Mouse (Mus musculus) urinary bladder, postnatal 4 days (tissue): ENCODE data around the gene Prkcz.

ENCODE experiments used
- DNase-seq, 2 experiments: peaks; one replicate each; pipeline ENCODE4 v3.0.0; 2021 to 2022; ENCODE audit warnings: low spot score in 2 of 2

Gene Prkcz

DNA sequence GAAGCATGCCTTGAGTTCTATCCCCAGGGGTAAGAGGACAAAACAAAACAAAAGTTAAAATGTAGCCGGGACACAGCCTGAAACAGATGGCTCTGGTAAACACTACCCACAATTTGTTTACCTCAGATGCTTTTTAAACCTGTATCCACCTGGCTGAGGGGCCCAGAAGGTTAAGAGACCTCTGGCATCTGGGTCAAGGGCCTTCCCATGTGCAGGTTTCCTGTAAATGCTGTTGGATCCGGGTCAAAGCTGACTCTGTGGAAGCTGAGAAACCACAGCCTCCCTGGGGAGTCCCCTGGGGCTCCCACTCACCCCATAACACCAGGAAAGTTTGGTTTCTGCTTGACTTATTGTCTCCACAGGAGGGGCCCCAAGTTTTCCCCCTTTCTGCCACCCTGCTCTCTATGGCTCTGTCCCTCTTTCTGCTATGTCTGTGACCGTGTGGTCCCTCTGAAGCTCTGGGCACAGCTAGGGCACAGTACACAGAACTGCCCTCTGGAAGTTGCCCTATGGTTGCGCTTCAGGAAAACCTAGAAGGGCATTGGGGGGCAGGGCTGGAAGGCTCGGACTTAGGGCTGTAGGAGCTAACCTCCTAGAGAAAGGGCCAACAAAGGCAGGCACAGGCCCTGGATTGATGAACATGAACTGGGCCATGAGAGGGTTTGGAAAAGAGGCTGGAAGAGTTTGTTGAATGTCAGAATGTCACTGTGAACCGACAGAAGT is 115.2 kb downstream of the Prkcz start:
- no peak for DNase-seq

DNA sequence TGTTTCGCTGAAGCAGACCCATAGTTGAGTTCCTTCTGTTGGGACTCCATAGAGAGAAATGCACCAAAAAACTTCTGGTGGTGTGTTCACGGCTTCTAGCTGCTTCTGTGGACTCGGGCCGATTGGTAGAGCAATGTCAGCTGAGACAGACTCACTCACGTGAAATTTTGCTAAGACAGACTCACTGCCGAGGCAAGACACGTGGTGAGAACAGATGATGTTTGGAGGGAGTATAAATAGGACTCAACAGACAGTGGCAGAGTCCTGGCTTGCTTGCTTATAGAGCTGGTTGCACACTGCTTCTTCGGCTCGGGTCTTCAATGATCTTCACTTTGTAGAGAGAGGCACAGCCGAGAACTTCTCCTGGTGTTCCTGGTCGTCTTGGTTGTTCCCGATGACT is 117.9 kb downstream of the Prkcz start:
- DNase-seq = no peak

DNA sequence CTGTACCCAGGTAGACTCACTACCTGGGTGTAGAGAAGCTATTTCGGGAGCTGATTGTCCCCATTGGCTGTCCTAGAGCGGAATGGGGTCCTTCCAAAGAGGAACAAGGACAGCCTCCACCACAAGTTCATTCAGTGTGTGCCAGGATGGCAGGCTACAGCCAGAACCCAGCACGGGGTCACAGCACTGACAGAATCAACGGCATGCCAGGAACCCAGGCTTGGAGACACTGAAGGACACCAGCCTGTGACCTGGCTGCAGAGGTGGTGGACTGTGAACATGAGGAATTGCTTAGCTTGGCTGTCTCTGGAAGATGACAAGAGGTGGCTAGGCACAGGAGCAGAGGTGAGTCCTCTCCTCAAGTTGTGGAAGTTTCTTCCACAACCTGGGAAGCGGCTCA is 118.9 kb downstream of the Prkcz start:
- no peak for DNase-seq

DNA sequence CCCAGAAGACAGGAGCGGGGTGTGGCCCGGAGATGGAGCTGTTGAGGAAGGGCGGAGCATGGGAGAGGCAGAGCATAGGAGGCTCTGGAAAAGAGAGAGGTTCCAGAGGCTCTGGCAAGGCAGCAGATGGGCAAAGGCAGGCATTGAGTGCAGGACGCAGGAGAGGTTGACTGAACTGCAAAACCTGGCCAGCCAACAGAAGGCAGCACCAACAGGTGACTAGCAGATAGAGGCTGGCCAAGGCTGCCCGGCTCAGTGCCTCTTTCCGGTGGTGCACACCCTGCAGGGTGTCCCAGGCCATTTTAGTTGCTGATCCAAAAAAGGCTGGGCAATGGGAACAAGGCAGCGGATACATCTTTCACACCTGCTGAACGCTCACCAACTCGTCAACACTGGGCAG is 119.4 kb downstream of the Prkcz start:
- DNase-seq = no peak

DNA sequence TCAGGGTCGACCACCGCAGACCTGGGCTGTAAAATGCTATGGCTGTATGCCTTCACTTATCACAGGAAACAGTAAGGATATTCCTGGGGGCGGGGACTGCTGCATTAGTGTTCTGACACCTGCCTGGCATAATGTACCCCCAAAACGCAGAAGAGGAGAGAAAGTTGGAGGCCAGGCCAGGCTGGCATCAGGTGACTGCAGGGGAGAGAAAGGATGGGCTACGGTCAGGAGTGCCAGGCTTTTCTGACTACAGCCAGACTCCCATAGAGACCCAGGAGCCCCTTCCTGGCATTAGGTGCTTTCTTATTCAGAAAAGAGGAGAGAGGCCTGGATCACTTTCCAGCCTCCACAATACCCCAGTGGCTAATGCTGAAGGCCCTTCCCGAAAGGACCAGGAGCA is 121.7 kb downstream of the Prkcz start:
- no peak for DNase-seq

DNA sequence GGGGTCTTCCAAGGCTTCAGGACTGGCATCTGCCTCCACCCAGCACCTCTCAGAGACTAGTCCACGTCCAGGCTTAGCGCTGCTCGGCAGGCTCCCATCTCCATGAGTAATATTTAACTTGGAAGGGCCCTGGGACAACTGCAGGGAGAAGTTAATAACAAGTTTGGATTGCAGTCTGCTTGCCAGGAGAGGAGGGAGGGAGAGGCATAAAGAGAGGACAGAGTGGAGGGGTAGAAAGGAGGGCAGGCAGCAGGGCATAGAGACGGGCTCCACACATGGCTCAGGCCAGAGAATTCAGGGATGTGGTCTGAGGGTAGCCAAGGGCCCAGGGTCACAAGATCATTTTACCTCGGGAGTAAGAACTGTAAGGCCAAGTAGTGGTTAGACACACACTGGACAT is 122.9 kb downstream of the Prkcz start:
- DNase-seq = no peak

DNA sequence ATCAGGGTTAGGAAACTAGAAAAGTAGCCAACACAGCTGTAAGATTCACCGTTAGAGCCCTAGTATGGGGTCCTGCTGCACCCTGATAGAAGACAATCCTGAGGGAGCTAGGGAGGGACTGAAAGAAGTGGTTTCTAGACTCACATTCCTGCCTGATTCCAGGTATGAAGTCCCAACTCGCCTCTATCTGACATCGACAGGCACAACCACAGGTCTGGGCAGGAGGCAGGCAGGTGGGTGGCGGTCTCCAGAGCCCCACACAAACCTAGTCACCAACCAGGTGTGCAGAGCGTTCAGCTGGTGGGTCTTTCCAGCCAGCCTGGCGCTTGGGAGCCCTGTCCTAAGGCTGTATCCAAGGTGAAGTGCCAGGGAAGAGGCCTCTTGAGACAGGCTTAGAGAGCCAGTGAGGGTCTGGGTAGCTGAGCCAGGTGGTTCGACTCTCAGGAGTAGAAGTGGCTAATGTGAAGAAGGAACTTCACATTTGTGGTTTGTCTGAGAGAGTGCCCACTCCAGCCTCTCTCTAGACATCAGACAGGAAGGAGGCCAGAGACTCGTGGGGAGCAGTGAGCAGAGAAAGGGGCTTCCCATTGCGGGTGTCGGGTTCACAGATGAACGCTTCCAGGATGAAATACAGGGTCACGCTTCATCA is 124.3 kb downstream of the Prkcz start:
- DNase-seq = no peak

DNA sequence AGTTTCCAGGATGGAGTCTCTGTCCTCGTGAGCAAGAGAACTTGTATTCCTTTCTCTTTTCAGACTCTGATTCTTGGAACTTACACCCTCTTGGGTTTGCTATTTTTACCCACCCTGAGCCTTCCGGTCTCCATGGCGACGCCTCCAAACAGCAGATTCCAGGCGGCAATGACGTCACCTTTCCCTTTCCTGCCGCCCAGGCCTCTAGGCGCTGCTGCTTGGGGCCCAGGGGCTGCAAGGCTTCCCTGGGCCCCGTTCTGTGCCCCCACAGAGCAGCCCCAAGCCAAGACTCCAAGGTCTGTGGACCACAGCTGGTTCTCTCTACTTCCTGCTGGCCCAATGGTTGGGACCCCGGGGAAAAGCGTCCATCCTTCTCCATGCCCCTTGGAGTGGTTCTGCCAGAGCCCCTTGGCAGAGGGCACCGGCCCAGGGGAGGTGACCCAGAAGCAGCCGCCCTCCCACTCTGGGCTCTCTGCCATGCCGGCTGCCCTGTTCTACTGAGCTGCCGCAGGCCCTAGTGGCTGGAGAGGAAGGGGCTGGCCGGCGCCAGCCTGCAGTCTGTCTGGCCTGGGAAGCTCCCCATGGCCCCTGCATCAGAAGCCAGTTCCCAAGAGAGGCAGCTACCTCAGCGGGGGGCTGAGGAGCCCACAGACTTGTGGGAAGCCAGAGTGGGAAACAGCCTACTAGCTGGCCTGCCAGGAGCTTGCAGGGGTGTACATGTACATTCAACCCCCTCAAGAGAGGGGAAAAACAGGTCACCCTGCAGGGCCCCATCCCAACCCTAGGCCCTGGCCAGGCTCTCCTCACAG is 125.6 kb downstream of the Prkcz start:
- DNase-seq = peak; percentile 86 to 93

DNA sequence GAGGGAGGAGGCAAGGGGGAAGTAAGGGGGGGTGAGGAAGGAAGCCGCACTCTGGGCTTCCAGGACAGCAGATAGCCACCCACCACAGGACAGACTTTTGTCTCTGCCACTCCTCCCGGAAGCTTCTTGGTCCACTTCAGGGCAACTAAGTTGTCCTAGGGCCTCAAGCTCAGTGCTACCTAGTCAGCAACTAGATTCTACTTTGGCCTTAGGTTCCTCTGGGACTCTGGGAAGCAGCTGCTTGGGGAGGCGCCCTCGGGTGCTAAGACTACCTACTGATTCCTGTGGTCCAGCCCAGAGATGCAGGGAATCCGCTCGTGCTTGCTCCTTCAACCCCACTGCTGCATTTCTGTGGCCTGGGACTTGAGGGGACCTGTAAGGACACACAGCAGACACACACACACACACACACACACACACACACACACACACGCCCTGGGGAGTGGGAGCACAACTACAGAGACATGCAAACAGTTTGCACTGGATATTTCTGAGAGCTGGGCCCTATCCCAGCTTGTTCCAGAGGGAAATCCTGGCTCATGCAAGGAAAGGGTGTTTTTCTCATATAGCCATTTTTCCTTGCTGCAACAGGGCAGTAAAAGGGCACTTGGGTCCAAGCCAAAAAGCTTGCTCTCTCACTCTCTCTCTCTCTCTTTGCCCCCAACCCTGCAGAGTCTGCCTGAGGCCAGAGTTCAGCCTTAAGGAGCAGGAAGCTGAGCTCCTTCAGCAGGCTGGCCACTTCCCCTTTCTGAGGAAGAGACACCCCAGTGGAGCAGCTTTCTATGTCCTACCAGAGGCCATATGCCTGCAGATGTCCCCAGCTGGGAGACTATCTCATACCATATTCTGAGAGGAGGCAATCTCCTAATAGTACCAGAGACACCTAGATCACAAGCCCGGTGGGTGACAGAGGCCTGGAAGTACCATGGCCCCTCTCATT is 126.5 kb downstream of the Prkcz start:
- peak in 1 of 2 experiments; percentile 35 for DNase-seq

DNA sequence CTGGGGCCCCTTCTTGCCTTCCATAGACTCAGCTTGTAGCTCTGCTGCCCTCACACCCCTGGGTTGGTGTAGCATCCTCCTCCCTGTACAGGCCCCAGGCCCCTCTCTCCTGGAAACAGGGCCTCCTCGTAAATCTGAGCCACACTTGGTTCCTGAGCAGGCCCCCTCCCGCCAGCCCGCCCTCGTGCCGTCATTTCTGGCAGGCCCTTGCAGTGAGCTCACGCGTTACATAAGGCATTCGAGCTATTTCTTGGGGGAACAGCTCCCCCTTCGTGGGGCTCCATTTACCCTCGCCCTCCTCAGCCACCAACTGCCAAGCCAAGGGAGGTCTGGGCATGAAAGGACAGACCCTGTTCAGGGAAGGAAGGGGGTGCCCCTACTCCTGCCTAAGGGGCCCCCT is 127.3 kb downstream of the Prkcz start:
- peak; percentile 81 to 87 for DNase-seq

DNA sequence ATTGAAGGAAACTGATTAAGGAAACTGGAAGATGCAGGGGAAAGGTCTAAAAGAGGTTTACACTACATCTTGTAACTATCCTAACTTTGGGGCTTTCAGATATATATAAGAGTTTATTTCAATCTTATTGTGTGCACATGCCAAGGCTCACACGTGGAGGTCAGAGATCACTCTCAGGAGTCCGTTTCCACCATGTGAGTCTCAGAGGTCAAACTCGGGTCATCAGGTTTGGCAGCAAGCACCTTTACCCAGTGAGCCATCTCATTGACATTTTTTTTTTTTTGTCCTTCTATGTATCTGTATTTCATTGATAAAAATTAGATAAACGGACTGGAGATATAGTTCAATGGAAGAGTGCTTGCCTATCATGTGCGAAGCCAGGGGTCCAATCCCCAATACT is 132.7 kb downstream of the Prkcz start:
- no peak for DNase-seq

DNA sequence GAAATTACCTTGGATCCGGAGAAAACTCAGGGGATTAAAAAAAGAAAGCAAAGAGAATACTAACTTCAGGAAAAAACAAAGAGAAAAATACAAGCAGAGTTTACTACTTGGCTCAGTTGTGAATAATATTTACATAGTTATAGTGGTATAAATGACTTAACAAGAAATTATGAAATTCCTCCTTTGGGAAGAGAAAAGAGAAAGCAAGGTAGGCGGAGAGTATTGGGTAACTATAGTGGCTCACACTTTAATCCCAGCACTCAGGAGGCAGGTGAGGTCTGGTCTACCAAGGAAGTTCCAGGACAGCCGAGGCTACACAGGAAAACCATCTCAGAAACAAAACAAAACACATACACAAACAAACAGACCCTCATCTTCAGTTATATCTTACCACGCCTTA is 133.2 kb downstream of the Prkcz start:
- no peak for DNase-seq

DNA sequence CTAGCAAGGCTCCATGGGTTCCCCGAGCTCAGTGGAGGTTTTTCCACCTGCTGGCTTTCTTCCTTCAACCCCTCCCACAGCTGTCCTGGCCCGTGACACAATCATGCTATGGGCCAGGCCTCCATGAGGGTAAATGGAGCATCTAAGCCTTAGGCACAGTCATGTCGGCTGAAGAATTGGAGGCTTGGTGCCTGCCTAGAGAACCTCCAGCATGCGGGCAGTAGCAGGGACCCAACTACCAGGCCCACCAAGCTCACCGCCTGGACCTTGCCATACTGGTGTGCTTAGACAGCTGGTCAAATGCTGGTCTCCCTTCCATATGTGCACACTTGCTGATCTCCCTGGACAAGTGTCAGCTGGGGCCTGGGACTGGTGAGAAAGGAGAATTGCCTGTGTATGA is 135.2 kb downstream of the Prkcz start:
- DNase-seq = no peak

DNA sequence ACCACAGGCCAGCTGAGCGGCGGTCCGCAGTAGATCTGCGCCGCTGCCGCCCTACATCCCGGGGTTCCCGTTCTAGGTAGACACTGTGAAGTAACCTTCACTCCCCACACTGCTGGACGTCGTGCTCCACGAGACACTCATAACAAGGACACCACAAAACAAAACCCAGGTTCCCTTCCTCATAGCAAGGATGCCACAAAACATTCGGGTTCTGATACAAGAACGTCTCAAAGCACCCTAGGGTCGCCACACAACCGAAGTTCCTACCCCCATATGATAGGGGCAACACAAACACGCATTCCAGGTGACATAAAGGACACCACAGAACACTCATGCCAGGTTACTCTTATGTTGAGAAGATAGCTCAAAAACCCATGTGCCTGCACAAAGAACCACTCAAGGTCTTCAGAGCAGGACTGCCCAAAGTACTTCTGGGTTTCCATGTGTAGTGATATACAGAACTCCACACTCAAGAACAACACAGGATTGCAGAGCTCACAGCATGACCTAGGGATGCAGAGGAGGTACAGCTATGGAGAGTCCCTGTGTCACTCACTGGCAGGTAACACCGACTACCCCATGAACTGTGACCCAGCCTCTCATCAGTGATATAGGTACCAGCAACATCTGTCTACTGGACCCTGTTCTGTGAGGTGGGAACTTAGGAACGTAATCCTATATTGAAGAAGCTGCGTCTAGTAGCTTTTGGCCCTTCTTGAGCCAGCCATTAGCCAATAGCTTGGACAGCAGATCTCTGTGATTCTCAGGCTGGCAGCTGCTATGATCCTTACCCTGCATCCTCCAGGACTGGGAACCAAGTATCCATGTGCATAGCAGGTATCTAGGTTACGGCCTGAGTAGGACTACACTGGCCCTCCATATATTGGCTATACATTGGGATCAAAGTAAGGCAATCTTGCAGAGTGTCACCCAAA is 137.3 kb downstream of the Prkcz start:
- DNase-seq = no peak

DNA sequence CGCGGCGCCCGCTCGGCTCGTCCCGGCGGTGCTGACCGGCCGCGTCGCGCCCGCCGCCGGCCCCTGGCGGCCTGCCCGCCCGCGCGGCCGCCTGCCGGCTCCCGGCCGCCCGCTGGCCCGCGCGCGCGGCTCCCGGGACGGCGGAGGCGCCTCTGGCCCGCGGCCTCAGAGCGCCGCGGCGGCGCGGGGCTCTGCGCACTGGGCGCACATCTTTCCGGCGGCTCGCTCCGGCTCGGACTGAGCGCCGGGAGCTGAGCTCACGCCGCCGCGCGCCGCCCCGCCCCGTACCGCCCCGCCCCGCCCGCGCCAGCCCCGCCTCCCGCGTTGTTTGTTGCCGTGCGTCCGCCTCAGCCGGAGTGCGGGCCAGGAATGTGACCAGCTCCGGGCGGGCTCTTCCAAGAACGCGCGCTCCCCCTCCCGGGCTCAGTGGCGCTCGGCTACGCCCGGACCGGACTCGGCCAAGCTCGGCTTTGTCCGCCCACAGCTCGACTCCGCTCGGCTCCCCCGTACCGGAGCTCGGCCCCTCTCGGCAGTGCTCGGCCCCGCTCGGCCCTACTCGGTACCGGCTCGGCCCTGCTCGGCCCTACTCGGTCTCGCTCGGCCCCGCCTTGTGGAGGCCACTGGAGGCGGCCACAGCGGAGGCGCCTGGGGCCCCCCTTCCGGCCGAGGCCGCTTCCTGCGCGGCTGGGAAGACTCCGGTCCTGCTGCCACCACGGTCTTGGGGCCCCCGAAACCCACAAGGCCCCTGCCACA is 138.1 kb downstream of the Prkcz start:
- peak; percentile 100 for DNase-seq

DNA sequence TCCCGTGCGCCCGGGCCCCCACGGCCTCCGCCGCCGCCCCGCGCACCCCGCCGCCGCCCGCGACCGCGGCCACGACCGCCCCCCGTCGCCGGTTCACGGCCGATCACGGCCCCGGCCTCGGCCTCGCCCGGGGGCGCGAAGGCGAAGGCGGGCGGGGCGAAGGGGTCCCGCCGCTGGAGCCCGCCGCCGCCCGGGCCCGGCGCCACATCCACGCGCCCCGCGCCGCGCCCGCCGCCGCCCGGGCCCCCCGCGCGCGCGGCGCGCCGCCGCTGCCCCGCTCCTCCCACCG is 138.7 kb downstream of the Prkcz start, which contains the start of gene Ski:
Gene Ski (minus strand): TSS at position 41 of the 289 bp plus-strand sequence.
- no peak for DNase-seq

DNA sequence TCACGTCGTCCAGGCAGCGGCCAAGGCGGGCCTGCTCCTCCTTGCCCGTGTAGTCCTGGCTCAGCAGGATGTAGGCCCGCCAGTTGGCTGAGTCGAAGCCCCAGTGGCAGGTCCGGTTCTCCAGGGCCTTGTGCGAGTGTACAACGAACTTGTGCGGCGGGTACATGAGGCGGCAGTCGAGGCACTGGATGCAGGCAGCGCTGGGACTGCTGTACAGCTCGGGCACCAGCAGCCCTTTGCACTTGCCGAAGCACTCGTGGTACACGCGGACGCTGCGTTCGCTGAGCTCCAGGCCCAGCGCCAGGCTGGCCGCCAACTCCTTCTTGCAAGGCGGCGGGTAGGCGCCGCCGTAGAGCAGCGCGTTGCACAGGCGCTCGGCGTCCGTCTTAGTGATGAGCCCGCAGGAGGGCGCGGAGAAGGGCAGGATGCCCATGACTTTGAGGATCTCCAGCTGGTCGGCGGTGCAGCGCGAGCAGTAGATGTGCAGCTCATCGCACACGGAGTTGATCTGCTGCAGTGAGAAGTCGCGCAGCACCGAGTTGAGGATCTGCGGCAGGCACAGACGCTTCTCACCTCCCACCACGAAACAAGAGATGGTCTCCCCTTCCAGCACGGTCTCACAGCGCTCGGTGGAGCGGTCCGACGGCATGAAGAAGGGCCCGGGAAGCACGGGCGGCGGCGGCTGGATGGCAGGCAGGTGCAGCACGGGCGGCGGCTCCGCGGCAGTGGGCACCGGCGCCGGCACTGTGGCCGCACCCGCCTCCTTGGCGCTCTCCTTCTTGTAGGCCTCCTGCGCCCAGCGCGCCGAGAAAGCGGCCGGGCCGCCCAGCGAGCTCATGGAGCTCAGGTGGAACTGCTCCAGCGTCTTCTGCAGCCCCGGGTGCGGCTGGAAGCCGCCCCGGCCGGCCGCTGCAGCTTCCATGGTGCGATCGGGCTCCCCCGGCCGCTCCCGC is 139.3 kb downstream of the Prkcz start:
- DNase-seq = peak; percentile 73

DNA sequence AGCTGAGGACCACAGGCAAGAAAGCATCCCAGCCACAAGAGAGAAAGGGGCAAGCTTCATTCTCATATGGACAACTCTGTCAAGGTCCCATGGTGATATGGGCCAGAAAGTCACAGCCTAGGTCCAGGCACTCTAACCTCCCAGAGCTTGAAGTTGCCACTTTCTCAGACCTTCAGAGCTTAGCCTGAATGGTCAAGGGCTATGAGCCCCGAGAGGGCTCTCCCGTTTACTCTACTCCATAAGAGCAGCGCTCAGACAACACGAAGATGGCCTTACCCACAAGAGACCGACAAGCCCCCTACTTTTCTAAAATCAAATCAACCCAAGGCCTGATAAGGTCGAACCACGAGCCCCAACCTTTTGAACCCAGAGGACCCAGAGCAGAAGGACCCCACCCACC is 140.1 kb downstream of the Prkcz start:
- no peak for DNase-seq
